Mouse (Mus musculus): ENCODE results near the gene Cul1.

The Cul1 gene

DNA sequence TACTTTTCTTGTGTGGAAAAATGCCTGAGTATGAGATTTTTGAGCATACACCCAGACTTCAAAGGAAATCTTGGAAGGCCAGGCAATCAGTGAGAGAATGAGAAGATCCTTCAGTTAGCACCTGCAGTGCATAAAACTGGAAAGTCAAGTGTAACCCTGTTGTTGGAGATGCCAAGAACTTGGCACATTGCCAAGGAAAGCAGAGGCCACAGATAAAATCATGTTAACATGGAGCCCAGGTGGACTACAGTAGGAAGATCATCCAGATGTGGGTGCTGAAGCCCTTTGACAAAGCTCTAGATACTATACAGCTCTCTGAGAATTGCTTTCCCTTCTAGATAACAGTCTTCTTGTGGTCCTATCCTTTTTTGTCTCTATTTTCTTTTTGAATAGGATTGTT is 19.2 kb downstream of the Cul1 start:
- DNase-seq (ENCODE audit: low read depth, low spot score) = no peak

DNA sequence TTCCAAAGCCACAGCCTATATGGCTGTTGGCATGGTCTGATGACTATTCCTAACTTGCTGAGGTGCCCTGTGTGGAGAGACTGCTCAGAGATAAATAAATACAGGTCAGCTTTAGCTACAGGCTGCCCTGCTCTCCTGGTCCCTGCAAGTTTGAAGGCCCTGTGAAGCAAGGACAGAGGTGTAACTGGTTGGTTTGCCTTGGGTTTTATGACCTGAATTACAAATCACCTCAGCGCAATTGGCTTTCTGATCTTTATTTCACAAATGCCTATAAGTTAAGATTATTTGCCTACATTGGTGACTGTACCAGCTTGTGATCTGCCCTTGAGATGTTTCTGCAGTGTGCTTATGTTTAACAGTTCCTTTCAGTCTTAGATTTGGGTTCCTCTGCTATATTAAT is 28.8 kb downstream of the Cul1 start:
- no peak for DNase-seq (ENCODE audit: low read depth, low spot score)

GRCm38 (mm10) chr6:47494562-47494961 is 41.4 kb downstream of the Cul1 start:
- no peak for DNase-seq (ENCODE audit: low read depth, low spot score)

DNA sequence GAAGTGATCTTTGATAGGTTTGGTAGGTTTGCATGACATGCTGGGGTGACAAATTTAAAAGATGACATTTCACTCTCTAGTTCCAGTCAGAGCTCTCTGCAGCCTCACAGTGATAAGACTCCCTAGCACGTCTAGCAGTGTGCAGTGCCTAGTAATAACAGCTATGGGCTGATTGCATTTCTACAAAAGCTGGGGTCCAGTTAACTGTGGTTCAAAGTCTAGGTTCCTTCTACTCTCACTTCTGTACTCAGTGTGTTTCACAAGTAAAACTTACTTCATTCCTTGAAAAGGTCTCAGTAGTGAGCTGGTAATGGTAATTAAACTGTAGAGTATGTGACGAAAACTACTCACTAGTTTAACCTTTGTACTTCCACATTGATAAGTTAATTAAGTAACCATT is 66.8 kb downstream of the Cul1 start:
- DNase-seq (ENCODE audit: low read depth, low spot score) = no peak

GRCm38 (mm10) chr6:47522431-47522830 is 69.2 kb downstream of the Cul1 start:
- DNase-seq (ENCODE audit: low read depth, low spot score) = peak; percentile 7

GRCm38 (mm10) chr6:47525041-47525440 is 71.8 kb downstream of the Cul1 start:
- DNase-seq (ENCODE audit: low read depth, low spot score) = no peak

DNA sequence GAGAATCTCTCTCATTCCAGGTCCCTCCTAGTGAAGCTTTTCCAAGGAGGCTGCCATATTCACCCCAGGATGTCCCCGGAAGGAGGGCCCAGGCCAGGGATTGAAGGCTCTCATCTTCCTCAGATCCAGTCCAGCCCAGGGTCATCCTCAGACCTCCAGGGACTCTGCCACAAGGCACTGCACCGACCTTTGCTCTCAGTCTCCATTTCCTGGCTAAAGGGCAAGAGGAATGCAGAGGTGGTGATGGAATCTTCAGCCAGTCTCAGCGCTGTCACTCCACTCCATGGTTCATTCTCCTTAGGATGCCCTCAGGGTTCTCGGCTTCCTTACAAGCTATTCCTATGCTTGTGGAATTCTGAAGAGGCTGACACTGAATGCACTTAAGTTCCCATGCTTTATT is 73.2 kb downstream of the Cul1 start:
- DNase-seq (ENCODE audit: low read depth, low spot score) = no peak

DNA sequence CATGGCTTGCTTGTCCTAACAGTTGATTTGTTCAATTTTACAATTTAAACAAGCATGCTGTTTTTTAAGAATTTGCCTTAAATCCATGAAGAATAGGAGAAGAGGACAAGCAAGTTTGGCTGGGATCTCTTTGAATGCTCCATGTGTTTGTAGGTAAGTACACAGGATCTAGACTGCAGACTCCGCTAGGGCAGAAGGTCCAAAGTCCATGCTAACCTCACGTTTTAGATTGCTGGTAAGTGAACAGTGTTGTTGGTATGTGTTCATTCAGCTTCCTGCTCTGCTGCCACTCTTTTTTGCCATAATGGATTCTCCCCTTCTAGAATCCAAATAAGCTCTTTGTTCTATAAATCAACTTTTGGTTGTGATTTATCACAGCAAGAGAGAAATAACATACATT is 73.9 kb downstream of the Cul1 start:
- no peak for DNase-seq (ENCODE audit: low read depth, low spot score)

DNA sequence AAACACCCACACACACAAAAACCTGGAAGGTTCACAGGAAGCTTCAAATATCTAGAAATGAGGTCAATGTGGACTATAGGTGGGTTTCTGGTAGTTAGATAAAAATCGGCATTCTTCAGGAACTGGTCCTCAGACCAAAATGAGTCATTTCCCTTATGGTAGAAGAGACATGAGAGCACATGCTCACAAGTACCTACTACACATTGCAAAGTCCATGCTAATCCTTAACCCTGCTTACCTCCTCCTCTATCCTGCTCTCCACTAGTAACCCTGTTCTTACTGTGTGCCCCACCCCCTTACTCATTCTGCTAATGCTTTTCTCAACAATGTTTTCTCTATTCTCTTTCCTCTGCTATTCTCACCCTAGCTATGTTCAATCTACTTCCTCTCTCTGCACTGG is 74.5 kb downstream of the Cul1 start:
- DNase-seq (ENCODE audit: low read depth, low spot score) = no peak

DNA sequence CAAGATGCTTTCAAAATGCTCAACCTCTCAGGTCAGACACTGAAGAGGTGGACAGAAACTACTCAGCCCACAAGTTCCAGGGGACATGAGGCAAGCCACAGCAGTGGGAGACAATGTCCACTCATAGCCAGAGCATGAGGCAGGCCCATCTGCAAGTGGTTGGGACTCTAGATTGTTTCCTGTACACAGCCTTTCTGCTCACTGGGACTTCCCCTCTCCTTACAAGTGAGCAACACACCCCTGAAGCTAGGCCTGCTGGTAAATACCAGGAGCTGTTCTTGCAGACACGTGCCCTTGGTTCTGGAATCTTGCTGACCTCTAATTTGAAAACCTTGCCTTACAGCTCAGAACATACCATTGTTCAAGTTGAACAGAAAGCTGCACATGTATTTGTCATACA is 79.3 kb downstream of the Cul1 start:
- no peak for DNase-seq (ENCODE audit: low read depth, low spot score)

GRCm38 (mm10) chr6:47535333-47535732 is 82.1 kb downstream of the Cul1 start:
- DNase-seq (ENCODE audit: low read depth, low spot score) = no peak

DNA sequence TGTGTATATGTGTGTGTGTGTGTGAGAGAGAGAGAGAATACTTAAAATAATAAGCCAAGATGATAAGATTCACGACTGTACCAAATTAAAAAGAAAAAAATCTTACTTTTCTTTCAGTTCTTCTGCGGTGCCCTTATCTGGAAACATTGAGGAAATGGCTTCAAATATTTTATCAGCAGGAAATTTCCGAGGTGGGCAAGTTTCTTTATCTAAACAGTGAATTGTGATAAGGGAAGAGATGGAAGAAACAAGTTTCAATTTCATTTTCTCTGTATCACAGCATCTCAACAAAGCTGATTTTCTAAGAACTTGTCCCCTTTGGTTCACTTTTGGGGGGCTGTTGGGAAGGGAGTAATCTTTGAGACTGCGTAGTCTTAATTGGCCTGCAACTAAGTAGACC is 99.1 kb downstream of the Cul1 start:
- no peak for DNase-seq (ENCODE audit: low read depth, low spot score)

- no peak for DNase-seq (ENCODE audit: low read depth, low spot score)
Measured at GRCm38 (mm10) chr6:47559287-47559686, 106.1 kb downstream of the Cul1 start.

- DNase-seq (ENCODE audit: low read depth, low spot score) = no peak
Measured at GRCm38 (mm10) chr6:47560407-47560806, 107.2 kb downstream of the Cul1 start.

DNA sequence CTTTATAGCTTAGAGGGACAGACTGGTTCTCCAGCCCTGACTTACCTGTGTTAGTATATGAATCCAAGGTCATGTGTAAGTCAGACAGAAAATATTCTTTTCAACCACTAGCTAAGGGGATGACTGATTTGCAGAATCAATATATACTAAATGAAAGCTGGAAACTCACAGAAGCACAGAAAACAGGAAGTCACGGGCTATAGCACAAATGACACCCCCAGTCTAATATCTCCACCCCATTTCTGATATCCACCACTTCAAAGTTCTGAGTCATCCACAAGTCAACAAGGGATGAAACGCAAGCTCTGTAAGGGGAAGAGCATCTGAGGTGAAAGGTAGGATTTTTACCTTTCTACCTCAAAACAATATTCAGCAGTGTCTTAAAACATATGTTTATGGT is 107.6 kb downstream of the Cul1 start:
- DNase-seq (ENCODE audit: low read depth, low spot score) = no peak

GRCm38 (mm10) chr6:47561426-47561825 is 108.2 kb downstream of the Cul1 start:
- no peak for DNase-seq (ENCODE audit: low read depth, low spot score)

- no peak for DNase-seq (ENCODE audit: low read depth, low spot score)
Measured at GRCm38 (mm10) chr6:47565326-47566035, 112.3 kb downstream of the Cul1 start.

- no peak for DNase-seq (ENCODE audit: low read depth, low spot score)
Measured at GRCm38 (mm10) chr6:47572887-47573286, 119.7 kb downstream of the Cul1 start.

Measured in skeletal muscle tissue, adult 2 months (tissue).